Mouse (Mus musculus) lung, postnatal 0 days (tissue): ENCODE measurements around the gene Surf2.

ENCODE experiments used
- CTCF ChIP-seq: IDR thresholded peaks from 2 replicates; pipeline ENCODE4 v1.5.1; 2016; ENCODE audit warnings: antibody characterized with exemption, mild to moderate bottlenecking
- EP300 ChIP-seq: IDR thresholded peaks from 2 replicates; pipeline ENCODE4 v1.6.1; 2016; ENCODE audit warnings: antibody characterized with exemption, mild to moderate bottlenecking, control low read depth

GRCm38 (mm10) chr2:26900731-26901130, 15.4 kb upstream of the Surf2 start:
- TF ChIP-seq EP300 (no peak), CTCF (no peak)
